Mouse (Mus musculus) lung, adult 2 months (tissue): Measurements from ENCODE around the gene Psmd8.
"Not testable (repeated sequence)": the region's sequence is repeated elsewhere in the genome, so short reads cannot be mapped to it uniquely, and the experiment has no call there.

Experiments used
- CTCF ChIP-seq: fragments of 200-500 bp; IDR thresholded peaks from 2 replicates; pipeline ENCODE4 v1.5.1; 2011; ENCODE audit warnings: mild to moderate bottlenecking, low read length, control low read depth; ENCODE audit not compliant: insufficient read depth
- POLR2A ChIP-seq: fragments of 200-500 bp; IDR thresholded peaks from 2 replicates; pipeline ENCODE4 v1.6.1; 2011; ENCODE audit warnings: low read depth, mild to moderate bottlenecking, control low read depth, low read length, borderline replicate concordance; ENCODE audit errors: extremely low read depth

DNA sequence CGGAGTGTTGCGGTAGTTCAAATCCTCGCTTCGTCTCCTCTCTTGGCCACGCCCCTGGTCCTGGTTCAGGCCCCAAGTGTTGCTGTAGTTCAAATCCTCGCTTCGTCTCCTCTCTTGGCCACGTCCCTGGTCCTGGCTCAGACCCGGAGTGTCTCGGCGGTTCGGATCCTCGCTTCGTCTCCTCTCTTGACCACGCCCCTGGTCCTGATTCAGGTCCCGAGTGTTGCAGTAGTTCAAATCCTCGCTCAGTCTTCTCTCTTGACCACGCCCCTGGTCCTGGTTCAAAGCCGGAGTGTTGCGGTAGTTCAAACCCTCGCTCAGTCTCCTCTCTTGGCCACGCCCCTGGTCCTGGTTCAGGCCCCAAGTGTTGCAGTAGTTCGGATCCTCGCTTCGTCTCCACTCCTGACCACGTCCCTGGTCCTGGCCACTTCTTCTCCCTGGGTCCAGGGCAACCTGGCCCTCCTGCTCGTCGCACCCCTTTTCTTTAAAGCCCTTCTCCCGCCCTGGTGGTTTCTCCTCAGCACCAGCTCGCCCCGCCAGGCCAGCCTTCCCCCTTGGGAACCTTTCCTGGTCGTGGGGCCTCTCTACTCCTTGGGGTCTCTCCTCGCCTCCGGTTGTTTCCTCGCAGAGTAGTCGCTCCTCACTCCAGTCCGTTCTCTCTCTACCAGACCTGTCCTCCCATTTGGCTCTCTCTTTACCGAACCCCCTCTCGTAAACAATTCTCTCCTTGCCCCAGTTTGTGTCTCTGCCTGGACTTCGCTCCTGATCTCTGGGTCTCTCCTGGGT, 32.5 kb upstream of the Psmd8 start:
- TF ChIP-seq CTCF, POLR2A: not testable (repeated sequence)
